ENCODE assay signal across 1 mouse cellular context in the genomic region with DNA sequence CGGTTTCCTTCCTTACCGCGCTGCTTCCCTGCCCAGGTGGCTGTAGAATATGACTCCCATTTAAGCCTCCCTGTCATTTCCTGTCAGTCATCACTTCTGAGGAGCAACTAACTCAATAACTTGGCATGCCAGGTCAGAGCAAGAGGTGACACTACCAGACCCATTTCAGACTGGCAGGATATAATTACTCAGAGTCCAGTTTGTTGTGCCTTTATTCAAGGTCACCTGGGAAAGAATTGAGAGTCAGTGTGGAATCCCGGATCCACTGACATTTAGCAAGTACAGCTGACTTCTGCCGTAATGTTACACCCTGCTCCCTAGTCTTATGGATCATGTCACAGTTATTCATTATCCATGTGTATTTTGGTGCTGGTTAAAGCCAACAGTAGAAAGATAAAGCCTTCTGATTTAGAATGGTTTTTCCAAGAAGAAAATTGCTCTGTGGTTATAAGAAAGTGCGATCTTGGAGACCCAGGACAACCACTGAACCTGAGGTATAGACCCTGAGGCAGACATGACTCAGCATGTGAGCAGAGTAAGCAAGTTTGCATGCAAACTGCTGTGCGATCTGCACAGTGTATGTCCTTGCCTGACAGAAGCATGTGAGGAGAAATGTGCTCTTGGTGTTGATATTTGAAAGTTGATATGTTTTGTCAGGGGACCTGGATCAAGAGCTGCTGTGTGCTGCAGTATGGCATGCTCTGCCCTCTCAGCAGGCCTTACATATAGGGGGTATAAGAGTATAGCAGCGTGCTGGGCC.
TF ChIP-seq lines count a peak whose summit lies in the region.

No protein-coding gene starts in this region.

TF ChIP-seq in MEL, 35 proteins besides CTCF, POLR2A, EP300 and RAD21 (continued from another document):
- TF ChIP-seq POLR2AphosphoS5 (IDR thresholded peaks at IDR 0.05; ENCODE audit: borderline replicate concordance, low read depth, low read length) (no peak), TAL1 (IDR thresholded peaks at IDR 0.05; ENCODE audit: low read length) (no peak), MAX (IDR thresholded peaks at IDR 0.05; ENCODE audit: low read length) (0 out of 2 replicates have a peak, but pooled peaks have one; percentile 16), GATA1 (IDR thresholded peaks at IDR 0.05; ENCODE audit: low read depth, low read length) (0 out of 2 replicates have a peak, but pooled peaks have one; percentile 22), MXI1 (IDR thresholded peaks at IDR 0.05; ENCODE audit: low read depth, low read length) (peak; percentile 63), JUND (IDR thresholded peaks at IDR 0.05; ENCODE audit: low read depth, low read length) (no peak), E2F4 (IDR thresholded peaks at IDR 0.05; ENCODE audit: borderline replicate concordance, low read depth, low read length) (no peak), BHLHE40 (IDR thresholded peaks at IDR 0.05; ENCODE audit: borderline replicate concordance, low read depth, low read length) (no peak), SIN3A (IDR thresholded peaks at IDR 0.05; ENCODE audit: low read length) (peak; percentile 58; the same call in 1 of the 2 replicates), POLR2AphosphoS2 (IDR thresholded peaks at IDR 0.05; ENCODE audit: low read length) (no peak), ELF1 (IDR thresholded peaks at IDR 0.05; ENCODE audit: low read depth, low read length) (no peak), NRF1 (IDR thresholded peaks at IDR 0.05; ENCODE audit: insufficient read depth, low read depth, low read length, poor library complexity, severe bottlenecking) (no peak)
